Mouse (Mus musculus): ENCODE data around the gene Gm11627. TPM values are rescaled to one million over a fixed set of nuclear protein-coding genes. Genes with fewer than 3 reads are reported as not detected.
A peak's percentile ranks its signal among the peaks of the same experiment; 100 is the strongest.
"Not testable (repeated sequence)": the region's sequence is repeated elsewhere in the genome, so short reads cannot be mapped to it uniquely, and the experiment has no call there.

The Gm11627 gene
- total and polyA plus RNA-seq, 2 experiments from 2014 or later, result 7.9 to 12.0 TPM

DNA sequence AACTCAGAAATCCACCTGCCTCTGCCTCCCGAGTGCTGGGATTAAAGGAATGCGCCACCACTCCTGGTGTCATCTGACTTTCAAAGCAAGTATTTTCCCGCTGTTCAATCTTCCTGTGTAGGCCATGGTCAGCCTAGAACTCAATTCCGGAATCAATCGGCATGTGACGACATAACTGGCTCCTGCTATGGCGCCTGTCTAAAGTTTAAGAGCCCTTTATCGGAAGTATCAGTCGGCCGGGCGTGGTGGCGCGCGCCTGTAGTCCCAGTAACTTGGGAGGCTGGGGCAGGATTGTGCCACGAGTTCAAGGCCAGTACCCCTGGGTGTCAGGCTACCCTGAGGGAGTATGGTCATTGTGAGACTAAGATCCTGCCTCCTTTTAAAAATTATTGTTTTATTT is 11.5 kb downstream of the Gm11627 start:
- no peak for ATAC-seq (ENCODE audit: insufficient read depth, low read depth)
- Histone ChIP-seq H3K36me3 (replicated peaks; ENCODE audit: control insufficient read depth, insufficient read depth, low read length) (no peaks in the 10 kb centered on the region), H3K4me2 (ENCODE audit: low read depth, low read length) (no peak overlapping the region), H3K27ac (ENCODE audit: low read depth) (no peak overlapping the region), H3K9me3 (replicated peaks; ENCODE audit: control insufficient read depth, low read length) (no peaks in the 10 kb centered on the region), H3K27me3 (ENCODE audit: control insufficient read depth, insufficient read depth, low read length) (no peaks in the 10 kb centered on the region), H3K4me3 (ENCODE audit: low read depth, low read length) (no peak overlapping the region), H3K4me1 (ENCODE audit: control insufficient read depth, insufficient read depth) (no peaks in the 10 kb centered on the region), H3K9ac (replicated peaks; ENCODE audit: low read depth, low read length) (no peak overlapping the region)
- TF ChIP-seq EP300 (IDR thresholded peaks at IDR 0.05; ENCODE audit: low read depth) (no peak), CTCF (IDR thresholded peaks at IDR 0.05; ENCODE audit: low read depth) (no peak)
- WGBS, result 97% methylated on average over 15 of the region's 15 CpGs
- DNase-seq (ENCODE audit: low spot score), result no peak

DNA sequence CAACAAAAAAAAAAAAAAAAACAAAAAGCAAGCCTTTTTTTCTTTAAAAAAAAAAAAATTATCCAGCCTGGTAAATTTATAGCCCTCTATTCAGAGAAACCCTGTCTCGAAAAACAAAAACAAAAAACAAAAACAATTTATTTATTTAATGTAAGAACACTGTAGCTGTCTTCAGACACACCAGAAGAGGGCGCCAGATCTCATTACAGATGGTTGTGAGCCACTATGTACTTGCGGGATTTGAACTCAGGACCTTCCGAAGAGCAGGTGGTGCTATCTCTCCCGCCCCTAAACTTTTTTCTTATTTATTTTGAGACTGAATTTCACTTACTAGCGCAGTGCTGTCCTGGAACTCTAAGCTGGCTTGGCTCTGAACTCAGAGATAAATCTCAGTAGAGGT is 12.1 kb downstream of the Gm11627 start:
- H3K27me3 ChIP-seq (ENCODE audit: control insufficient read depth, insufficient read depth, low read length), result no peaks in the 10 kb centered on the region
- no peaks in the 10 kb centered on the region for H3K36me3 ChIP-seq (replicated peaks; ENCODE audit: control insufficient read depth, insufficient read depth, low read length)
- no peaks in the 10 kb centered on the region for H3K4me1 ChIP-seq (ENCODE audit: control insufficient read depth, insufficient read depth)
- no peak for DNase-seq (ENCODE audit: low spot score)
- ATAC-seq (ENCODE audit: insufficient read depth, low read depth), result no peak
- no peaks in the 10 kb centered on the region for H3K9me3 ChIP-seq (replicated peaks; ENCODE audit: control insufficient read depth, low read length)
- no peak overlapping the region for H3K9ac ChIP-seq (replicated peaks; ENCODE audit: low read depth, low read length)
- no peak for TF ChIP-seq EP300 (IDR thresholded peaks at IDR 0.05; ENCODE audit: low read depth)
- TF ChIP-seq CTCF (IDR thresholded peaks at IDR 0.05; ENCODE audit: low read depth), result no peak
- H3K4me3 ChIP-seq (ENCODE audit: low read depth, low read length), result no peak overlapping the region
- no peak overlapping the region for H3K27ac ChIP-seq (ENCODE audit: low read depth)
- no peak overlapping the region for H3K4me2 ChIP-seq (ENCODE audit: low read depth, low read length)
- WGBS, result 88% methylated on average over 6 of the region's 6 CpGs

DNA sequence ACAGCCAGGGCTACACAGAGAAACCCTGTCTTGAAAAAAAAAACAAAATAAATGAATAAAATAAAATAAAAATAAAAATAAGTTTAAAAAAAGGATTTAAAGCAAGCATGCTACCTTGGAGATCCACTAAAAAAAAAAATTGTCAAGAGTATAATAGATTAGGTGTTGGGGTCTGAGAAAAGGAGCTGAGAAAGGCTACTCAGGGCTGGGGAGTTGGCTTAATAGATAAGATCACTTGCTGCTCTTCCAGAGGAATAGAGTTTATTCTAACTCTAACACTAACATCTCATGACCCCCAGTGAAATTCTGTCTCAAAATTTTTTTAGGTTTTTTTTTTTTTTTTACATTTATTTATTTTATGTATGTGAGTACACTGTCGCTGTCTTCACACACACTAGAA is 13.0 kb downstream of the Gm11627 start:
- H3K27ac ChIP-seq (ENCODE audit: low read depth), result no peak overlapping the region
- ATAC-seq (ENCODE audit: insufficient read depth, low read depth), result no peak
- H3K9ac ChIP-seq (replicated peaks; ENCODE audit: low read depth, low read length), result no peak overlapping the region
- TF ChIP-seq CTCF (IDR thresholded peaks at IDR 0.05; ENCODE audit: low read depth) (no peak), EP300 (IDR thresholded peaks at IDR 0.05; ENCODE audit: low read depth) (no peak)
- no peaks in the 10 kb centered on the region for H3K9me3 ChIP-seq (replicated peaks; ENCODE audit: control insufficient read depth, low read length)
- H3K4me1 ChIP-seq (ENCODE audit: control insufficient read depth, insufficient read depth), result no peaks in the 10 kb centered on the region
- H3K4me2 ChIP-seq (ENCODE audit: low read depth, low read length), result no peak overlapping the region
- H3K4me3 ChIP-seq (ENCODE audit: low read depth, low read length), result no peak overlapping the region
- H3K36me3 ChIP-seq (replicated peaks; ENCODE audit: control insufficient read depth, insufficient read depth, low read length), result no peaks in the 10 kb centered on the region
- 96% methylated on average over 1 of the region's 1 CpGs for WGBS
- no peak for DNase-seq (ENCODE audit: low spot score)
- no peaks in the 10 kb centered on the region for H3K27me3 ChIP-seq (ENCODE audit: control insufficient read depth, insufficient read depth, low read length)

DNA sequence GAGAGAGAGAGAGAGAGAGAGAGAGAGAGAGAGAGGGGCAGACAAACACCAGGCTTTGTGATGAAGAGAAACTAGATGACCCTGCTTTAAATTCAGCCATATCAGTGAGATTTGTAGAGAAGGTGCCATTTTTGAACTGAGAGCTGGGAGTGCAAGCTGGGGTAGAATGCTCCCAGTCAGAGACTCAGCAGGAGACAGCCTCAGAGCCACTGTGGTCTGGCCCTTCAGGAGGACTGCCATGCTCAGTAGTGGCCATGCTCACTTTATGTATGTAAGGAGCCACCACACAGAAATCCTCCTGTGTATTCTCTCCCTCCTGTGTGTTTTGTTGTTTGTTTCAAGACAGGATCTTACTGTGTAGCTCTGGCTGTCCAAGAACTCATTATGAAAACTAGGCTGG is 13.5 kb downstream of the Gm11627 start:
- peak overlapping the region; percentile 4; the same call in 1 of the 2 replicates for H3K4me2 ChIP-seq (ENCODE audit: low read depth, low read length)
- ATAC-seq (ENCODE audit: insufficient read depth, low read depth) (no peak), DNase-seq (ENCODE audit: low spot score) (no peak)
- peak overlapping the region; percentile 60 for H3K27ac ChIP-seq (ENCODE audit: low read depth)
- no peaks in the 10 kb centered on the region for H3K27me3 ChIP-seq (ENCODE audit: control insufficient read depth, insufficient read depth, low read length)
- H3K36me3 ChIP-seq (replicated peaks; ENCODE audit: control insufficient read depth, insufficient read depth, low read length), result no peaks in the 10 kb centered on the region
- no peaks in the 10 kb centered on the region for H3K4me1 ChIP-seq (ENCODE audit: control insufficient read depth, insufficient read depth)
- no peak overlapping the region for H3K4me3 ChIP-seq (ENCODE audit: low read depth, low read length)
- H3K9ac ChIP-seq (replicated peaks; ENCODE audit: low read depth, low read length), result no peak overlapping the region
- TF ChIP-seq CTCF (IDR thresholded peaks at IDR 0.05; ENCODE audit: low read depth) (no peak), EP300 (IDR thresholded peaks at IDR 0.05; ENCODE audit: low read depth) (no peak)
- H3K9me3 ChIP-seq (replicated peaks; ENCODE audit: control insufficient read depth, low read length), result no peaks in the 10 kb centered on the region

DNA sequence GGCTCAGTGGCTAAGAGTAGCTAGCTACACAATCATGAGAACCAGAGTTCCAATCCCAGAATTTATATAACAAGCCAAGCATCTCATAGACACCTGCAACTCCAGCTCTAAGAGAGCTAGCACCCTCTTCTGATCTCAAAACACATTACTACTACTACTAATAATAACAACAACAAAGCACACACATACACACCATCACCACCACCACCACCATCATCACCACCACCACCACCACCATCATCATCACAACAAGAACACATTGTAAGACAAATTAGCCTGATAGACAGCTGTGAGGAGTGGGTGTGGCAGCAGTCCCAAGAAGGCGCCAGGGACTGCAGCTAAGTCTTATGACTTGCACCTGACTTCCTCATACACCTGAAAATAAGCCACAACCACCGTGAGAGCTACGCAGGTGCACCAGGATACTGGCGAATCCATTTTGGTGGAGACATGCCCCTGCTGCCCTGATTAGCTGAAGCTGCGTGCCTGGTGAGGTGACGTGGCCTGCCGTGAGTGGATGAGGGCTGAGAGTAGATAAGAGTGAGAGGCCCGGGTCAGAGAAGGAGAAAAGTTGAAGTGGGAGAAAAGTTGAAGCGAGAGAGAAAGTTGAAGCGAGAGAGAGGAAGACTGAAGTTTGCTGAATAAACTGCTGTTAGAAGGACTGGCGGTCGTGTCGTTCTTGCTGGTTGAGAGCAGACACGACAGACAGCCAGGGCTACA is 14.1 kb downstream of the Gm11627 start:
- H3K4me3 ChIP-seq (ENCODE audit: low read depth, low read length); H3K4me1 ChIP-seq (ENCODE audit: control insufficient read depth, insufficient read depth); H3K27me3 ChIP-seq (ENCODE audit: control insufficient read depth, insufficient read depth, low read length); H3K9me3 ChIP-seq (replicated peaks; ENCODE audit: control insufficient read depth, low read length); DNase-seq (ENCODE audit: low spot score); H3K36me3 ChIP-seq (replicated peaks; ENCODE audit: control insufficient read depth, insufficient read depth, low read length); H3K9ac ChIP-seq (replicated peaks; ENCODE audit: low read depth, low read length); ATAC-seq (ENCODE audit: insufficient read depth, low read depth): not testable (repeated sequence)
- Histone ChIP-seq H3K27ac (ENCODE audit: low read depth) (peak overlapping the region; percentile 60), H3K4me2 (ENCODE audit: low read depth, low read length) (peak overlapping the region; percentile 15; the same call in 1 of the 2 replicates)
- 34% methylated on average over 14 of the region's 14 CpGs for WGBS

DNA sequence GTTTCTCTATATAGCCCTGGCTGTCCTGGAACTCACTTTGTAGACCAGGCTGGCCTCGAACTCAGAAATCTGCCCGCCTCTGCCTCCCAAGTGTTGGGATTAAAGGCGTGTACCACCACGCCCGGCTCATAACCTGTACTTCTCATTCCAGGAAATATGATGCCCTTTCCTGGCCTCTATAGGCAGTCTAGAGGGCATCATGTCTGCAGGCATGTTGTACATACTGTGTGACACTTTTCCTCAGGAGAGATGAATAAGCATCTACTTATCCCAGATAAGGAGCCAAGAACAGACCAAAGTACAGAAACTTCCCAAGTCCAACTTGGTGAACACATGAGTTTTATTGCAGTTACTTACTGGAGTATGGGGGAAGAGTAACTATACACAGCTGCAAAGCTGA is 20.6 kb downstream of the Gm11627 start:
- no peak overlapping the region for H3K27ac ChIP-seq (ENCODE audit: low read depth)
- WGBS, result 86% methylated on average over 4 of the region's 5 CpGs
- no peak for TF ChIP-seq CTCF (IDR thresholded peaks at IDR 0.05; ENCODE audit: low read depth)
- TF ChIP-seq EP300 (IDR thresholded peaks at IDR 0.05; ENCODE audit: low read depth), result no peak
- no peak overlapping the region for H3K4me2 ChIP-seq (ENCODE audit: low read depth, low read length)
- no peaks in the 10 kb centered on the region for H3K9me3 ChIP-seq (replicated peaks; ENCODE audit: control insufficient read depth, low read length)
- DNase-seq (ENCODE audit: low spot score) (no peak), ATAC-seq (ENCODE audit: insufficient read depth, low read depth) (no peak)
- no peak overlapping the region for H3K4me3 ChIP-seq (ENCODE audit: low read depth, low read length)
- no peaks in the 10 kb centered on the region for H3K27me3 ChIP-seq (ENCODE audit: control insufficient read depth, insufficient read depth, low read length)
- peaks cover 12% of the 10 kb centered on the region for H3K4me1 ChIP-seq (ENCODE audit: control insufficient read depth, insufficient read depth)
- H3K36me3 ChIP-seq (replicated peaks; ENCODE audit: control insufficient read depth, insufficient read depth, low read length), result no peaks in the 10 kb centered on the region
- H3K9ac ChIP-seq (replicated peaks; ENCODE audit: low read depth, low read length), result no peak overlapping the region
